ENCODE assay signal across 16 mouse cellular contexts in the genomic region with DNA sequence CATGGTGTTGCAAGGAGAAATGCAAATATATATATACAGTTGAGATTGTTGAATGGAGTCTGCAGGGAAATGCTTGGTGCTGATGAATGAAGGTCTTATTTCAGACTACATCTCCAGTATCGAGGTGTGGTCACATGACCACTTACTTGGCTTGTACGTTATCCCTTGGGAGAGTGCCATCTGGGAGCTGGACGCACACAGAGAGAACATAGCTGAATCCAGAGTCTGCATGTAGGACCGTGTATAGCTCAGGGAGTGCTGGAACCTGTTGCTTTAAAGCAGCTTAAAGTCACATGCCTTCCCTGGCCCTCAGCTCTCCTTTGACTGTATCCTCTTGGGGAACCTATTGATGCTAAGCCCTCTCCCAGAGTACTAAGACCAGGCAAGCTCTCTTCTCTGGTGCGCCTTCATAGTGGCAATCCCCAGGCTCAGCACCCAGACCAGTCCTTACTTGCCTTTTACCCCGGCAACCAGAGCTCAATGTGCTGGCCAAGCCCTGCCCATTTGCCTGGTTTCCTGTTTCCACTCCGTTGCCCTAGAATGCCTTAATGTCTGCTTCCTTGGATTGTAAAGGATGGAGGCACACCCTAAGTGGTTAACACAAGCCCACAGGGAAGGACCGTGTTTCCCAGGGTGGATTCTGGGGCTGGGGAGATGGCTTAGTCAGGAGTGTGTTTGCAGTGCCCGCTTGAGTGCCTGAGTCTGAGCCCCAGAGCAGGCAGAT. TPM values are rescaled to one million over a fixed set of nuclear protein-coding genes. Genes with fewer than 3 reads are reported as not detected.
DNase-seq lines count a peak whose midpoint lies in the region; ATAC-seq and TF ChIP-seq lines count a peak whose summit lies in the region.
"Had no signal": no experiment of that assay in that cellular context is flagged by ENCODE, and none has a peak within 500 bp of the region (broad histone marks: within the 10 kb centered on the region; RNA-seq: fewer than 3 reads in every experiment).

No protein-coding gene starts in this region.

- TF ChIP-seq EP300 in liver, postnatal 0 days (IDR thresholded peaks at IDR 0.05; ENCODE audit: low read depth): no peak

- DNase-seq in heart, adult 8-10 months (ENCODE audit: low spot score): peak; percentile 11
- DNase-seq in heart, postnatal 4 days: no peak
- peak; percentile 33 for DNase-seq in ZHBTc4 (ENCODE audit: low read depth, low spot score)
- no peak for DNase-seq in cerebellum, postnatal 4 days (ENCODE audit: low spot score in 2 of 2)
- DNase-seq in liver, postnatal 0 days: no peak
- DNase-seq: kidney, adult 9 months; right cerebral cortex, postnatal 4 days had no signal

- TF ChIP-seq CTCF in C2C12 (IDR thresholded peaks at IDR 0.05; ENCODE audit: control insufficient read depth, insufficient read depth, insufficient read length): no peak
- no peak for TF ChIP-seq CTCF in liver, postnatal 0 days (IDR thresholded peaks at IDR 0.05; ENCODE audit: low read depth)

- H3K9me3 ChIP-seq in lung, embryonic 15.5 days: no peaks in the 10 kb centered on the region
- H3K9me3 ChIP-seq in liver, postnatal 0 days (ENCODE audit: low read length): no peaks in the 10 kb centered on the region
- H3K9me3 ChIP-seq in intestine, embryonic 15.5 days: no peaks in the 10 kb centered on the region

- no peak overlapping the region for H3ac ChIP-seq in C2C12 (ENCODE audit: control insufficient read depth, insufficient read length, low read depth)

- H3K9ac ChIP-seq in lung, embryonic 15.5 days: no peak overlapping the region
- H3K9ac ChIP-seq in liver, postnatal 0 days (replicated peaks): no peak overlapping the region
- no peak overlapping the region for H3K9ac ChIP-seq in intestine, embryonic 15.5 days
- H3K9ac ChIP-seq: hindbrain, embryonic 14.5 days; limb, embryonic 12.5 days had no signal

- H3K4me1 ChIP-seq in lung, embryonic 15.5 days: 0 out of 2 replicates have a peak, but pooled peaks cover 5% of the 10 kb centered on the region
- no peaks in the 10 kb centered on the region for H3K4me1 ChIP-seq in liver, postnatal 0 days (ENCODE audit: insufficient read depth)
- no peaks in the 10 kb centered on the region for H3K4me1 ChIP-seq in intestine, embryonic 15.5 days (replicated peaks)

- ATAC-seq in lung, embryonic 15.5 days (ENCODE audit: borderline replicate concordance, extremely low read depth, low FRiP score, low TSS enrichment): no peak
- no peak for ATAC-seq in liver, postnatal 0 days
- no peak for ATAC-seq in intestine, embryonic 15.5 days
- ATAC-seq: CD4-positive, CD25-positive, alpha-beta regulatory T cell, adult 4 months had no signal

- H3K79me2 ChIP-seq in C2C12 (ENCODE audit: control insufficient read depth, insufficient read depth): no peaks in the 10 kb centered on the region

- H3K4me3 ChIP-seq in C2C12 (ENCODE audit: insufficient read depth, poor library complexity, severe bottlenecking): no peak overlapping the region
- no peak overlapping the region for H3K4me3 ChIP-seq in lung, embryonic 15.5 days
- no peak overlapping the region for H3K4me3 ChIP-seq in liver, postnatal 0 days (ENCODE audit: low read depth, low read length)
- no peak overlapping the region for H3K4me3 ChIP-seq in intestine, embryonic 15.5 days (replicated peaks)
- H3K4me3 ChIP-seq: limb, embryonic 12.5 days had no signal

- peak overlapping the region; percentile 36; the same call in 1 of the 2 replicates for H3K27ac ChIP-seq in lung, embryonic 15.5 days
- H3K27ac ChIP-seq in liver, postnatal 0 days (ENCODE audit: low read depth): no peak overlapping the region
- H3K27ac ChIP-seq in intestine, embryonic 15.5 days: no peak overlapping the region
- H3K27ac ChIP-seq: hindbrain, embryonic 14.5 days; limb, embryonic 12.5 days had no signal

- WGBS in lung, embryonic 15.5 days: 44% methylated on average over 9 of the region's 9 CpGs
- WGBS in liver, postnatal 0 days (ENCODE audit: insufficient replicate concordance): 57% methylated on average over 9 of the region's 9 CpGs
- 71% methylated on average over 9 of the region's 9 CpGs for WGBS in intestine, embryonic 15.5 days

- H3K36me3 ChIP-seq in C2C12 (ENCODE audit: control insufficient read depth, insufficient read depth): no peaks in the 10 kb centered on the region
- no peaks in the 10 kb centered on the region for H3K36me3 ChIP-seq in lung, embryonic 15.5 days
- no peaks in the 10 kb centered on the region for H3K36me3 ChIP-seq in liver, postnatal 0 days (replicated peaks; ENCODE audit: insufficient read depth, low read length)
- no peaks in the 10 kb centered on the region for H3K36me3 ChIP-seq in intestine, embryonic 15.5 days
- H3K36me3 ChIP-seq: limb, embryonic 12.5 days had no signal

- H3K4me2 ChIP-seq in lung, embryonic 15.5 days: no peak overlapping the region
- H3K4me2 ChIP-seq in liver, postnatal 0 days (ENCODE audit: low read depth, low read length): no peak overlapping the region
- no peak overlapping the region for H3K4me2 ChIP-seq in intestine, embryonic 15.5 days (replicated peaks)
- H3K4me2 ChIP-seq: hindbrain, embryonic 14.5 days; limb, embryonic 12.5 days had no signal

- H3K79me3 ChIP-seq in C2C12 (ENCODE audit: low read depth): no peaks in the 10 kb centered on the region

- H3K27me3 ChIP-seq in C2C12 (ENCODE audit: control insufficient read depth, insufficient read depth, insufficient read length): no peaks in the 10 kb centered on the region
- H3K27me3 ChIP-seq in lung, embryonic 15.5 days: no peaks in the 10 kb centered on the region
- H3K27me3 ChIP-seq in liver, postnatal 0 days (ENCODE audit: insufficient read depth, low read length): no peaks in the 10 kb centered on the region
- H3K27me3 ChIP-seq in intestine, embryonic 15.5 days (replicated peaks): no peaks in the 10 kb centered on the region
- H3K27me3 ChIP-seq: limb, embryonic 12.5 days had no signal

TF ChIP-seq in C2C12, 6 proteins besides CTCF, POLR2A, EP300 and RAD21:
- TF ChIP-seq FOSL1 (IDR thresholded peaks at IDR 0.05; ENCODE audit: insufficient read depth, low read length, poor library complexity, severe bottlenecking): no peak
- TF ChIP-seq MYOD1 (IDR thresholded peaks at IDR 0.05; ENCODE audit: control insufficient read depth, insufficient read length, low read depth): no peak
- TF ChIP-seq CEBPB (IDR thresholded peaks at IDR 0.05; ENCODE audit: low read depth): no peak
- no peak for TF ChIP-seq MAX (IDR thresholded peaks at IDR 0.05)
- peak; percentile 73 for TF ChIP-seq USF1 (IDR thresholded peaks at IDR 0.05; ENCODE audit: low read depth)
- no peak for TF ChIP-seq MYOG (IDR thresholded peaks at IDR 0.05; ENCODE audit: control insufficient read depth, extremely low read depth, insufficient read length)

RNA-seq across cellular contexts. Expression of a gene that starts 53.6 kb away (rescaled TPM):
- not detected for total RNA-seq in heart, adult 8-10 months (2022)
- not detected for total RNA-seq in heart, postnatal 4 days (2021)
- not detected for polyA plus RNA-seq in C2C12 (2012; fragmentation: generic; extraction: Trizol)
- polyA plus RNA-seq in lung, embryonic 15.5 days (2015; fragmentation: Nextera tagmentation; extraction: Ambion mirVana): not detected in 2 replicates
- polyA plus RNA-seq in liver, postnatal 0 days (2015; fragmentation: Nextera tagmentation; extraction: Ambion mirVana): not detected in 2 replicates
- polyA plus RNA-seq in intestine, embryonic 15.5 days (2015; fragmentation: Nextera tagmentation; extraction: Ambion mirVana): not detected in 2 replicates
- total RNA-seq: granulocyte monocyte progenitor cell, adult 5-6 weeks; layer of hippocampus, postnatal 10 days; megakaryocyte progenitor cell, adult 5-6 weeks had no signal
- polyA plus RNA-seq: hindbrain, embryonic 14.5 days; limb, embryonic 12.5 days had no signal

Comparison
In these comparisons a context has a peak if more than half of its experiments do, and no peak if none do; other contexts are left out.
1. DNase-seq: peak in heart, adult 8-10 months (single experiment) and ZHBTc4 (single experiment); none in heart, postnatal 4 days (single experiment), cerebellum, postnatal 4 days (0 of 2) and liver, postnatal 0 days (single experiment).